Mouse (Mus musculus): Measurements from ENCODE around the gene Rnf220. TPM values are rescaled to one million over a fixed set of nuclear protein-coding genes. Genes with fewer than 3 reads are reported as not detected.

Rnf220 gene
- polyA plus RNA-seq, 1 experiment from 2014 or later, result 76.1 TPM

- Histone ChIP-seq H3K4me1 (no peaks in the 10 kb centered on the region), H3K27me3 (ENCODE audit: insufficient read depth, poor library complexity, severe bottlenecking) (no peaks in the 10 kb centered on the region), H3K4me3 (no peak overlapping the region), H3K36me3 (no peaks in the 10 kb centered on the region), H3K9me3 (no peaks in the 10 kb centered on the region), H3K27ac (no peak overlapping the region)
- no peak for DNase-seq (ENCODE audit: low spot score)
- WGBS, result 87% methylated on average over 4 of the region's 4 CpGs
Measured at GRCm38 (mm10) chr4:117518246-117518645, 21.4 kb upstream of the Rnf220 start.

- H3K36me3 ChIP-seq, result no peaks in the 10 kb centered on the region
- no peak overlapping the region for H3K4me3 ChIP-seq
- no peaks in the 10 kb centered on the region for H3K9me3 ChIP-seq
- DNase-seq (ENCODE audit: low spot score), result no peak
- H3K27me3 ChIP-seq (ENCODE audit: insufficient read depth, poor library complexity, severe bottlenecking), result peaks cover 30% of the 10 kb centered on the region
- peaks cover 24% of the 10 kb centered on the region for H3K4me1 ChIP-seq
- 83% methylated on average over 8 of the region's 8 CpGs for WGBS
- no peak overlapping the region for H3K27ac ChIP-seq
Measured at GRCm38 (mm10) chr4:117499043-117499442, 2.2 kb upstream of the Rnf220 start.

GRCm38 (mm10) chr4:117495869-117496401, 917 bp downstream of the Rnf220 start:
- Histone ChIP-seq H3K36me3 (no peaks in the 10 kb centered on the region), H3K4me1 (peaks cover 33% of the 10 kb centered on the region), H3K4me3 (peak overlapping the region; percentile 71), H3K27ac (peak overlapping the region; percentile 78; the same call in 1 of the 2 replicates), H3K9me3 (no peaks in the 10 kb centered on the region), H3K27me3 (ENCODE audit: insufficient read depth, poor library complexity, severe bottlenecking) (peaks cover 59% of the 10 kb centered on the region)
- under 1% methylated on average over 33 of the region's 33 CpGs for WGBS
- DNase-seq (ENCODE audit: low spot score), result no peak

- under 1% methylated on average over 46 of the region's 47 CpGs for WGBS
- H3K27me3 ChIP-seq (ENCODE audit: insufficient read depth, poor library complexity, severe bottlenecking), result peaks cover 68% of the 10 kb centered on the region
- H3K4me1 ChIP-seq, result peaks cover 33% of the 10 kb centered on the region
- no peaks in the 10 kb centered on the region for H3K9me3 ChIP-seq
- H3K27ac ChIP-seq, result peak overlapping the region; percentile 17; the same call in 1 of the 2 replicates
- peak overlapping the region; percentile 71 for H3K4me3 ChIP-seq
- H3K36me3 ChIP-seq, result no peaks in the 10 kb centered on the region
- DNase-seq (ENCODE audit: low spot score), result peak; percentile 81
Measured at GRCm38 (mm10) chr4:117494911-117495501, 1.8 kb downstream of the Rnf220 start.

GRCm38 (mm10) chr4:117493905-117494851, 2.7 kb downstream of the Rnf220 start:
- Histone ChIP-seq H3K9me3 (no peaks in the 10 kb centered on the region), H3K4me1 (peaks cover 33% of the 10 kb centered on the region), H3K36me3 (no peaks in the 10 kb centered on the region), H3K27ac (peak overlapping the region; percentile 17; the same call in 1 of the 2 replicates), H3K27me3 (ENCODE audit: insufficient read depth, poor library complexity, severe bottlenecking) (peaks cover 75% of the 10 kb centered on the region), H3K4me3 (peak overlapping the region; percentile 71)
- under 1% methylated on average over 71 of the region's 71 CpGs for WGBS
- no peak for DNase-seq (ENCODE audit: low spot score)

GRCm38 (mm10) chr4:117493161-117493568, 3.7 kb downstream of the Rnf220 start:
- H3K36me3 ChIP-seq, result no peaks in the 10 kb centered on the region
- H3K27ac ChIP-seq, result no peak overlapping the region
- peaks cover 33% of the 10 kb centered on the region for H3K4me1 ChIP-seq
- 2% methylated on average over 17 of the region's 17 CpGs for WGBS
- peak; percentile 78 for DNase-seq (ENCODE audit: low spot score)
- H3K4me3 ChIP-seq, result peak overlapping the region; percentile 71
- peaks cover 77% of the 10 kb centered on the region for H3K27me3 ChIP-seq (ENCODE audit: insufficient read depth, poor library complexity, severe bottlenecking)
- H3K9me3 ChIP-seq, result no peaks in the 10 kb centered on the region

- peak; percentile 61 for DNase-seq (ENCODE audit: low spot score)
- Histone ChIP-seq H3K4me3 (no peak overlapping the region), H3K27ac (no peak overlapping the region), H3K9me3 (no peaks in the 10 kb centered on the region), H3K36me3 (no peaks in the 10 kb centered on the region), H3K4me1 (peaks cover 33% of the 10 kb centered on the region), H3K27me3 (ENCODE audit: insufficient read depth, poor library complexity, severe bottlenecking) (peaks cover 87% of the 10 kb centered on the region)
- WGBS, result 76% methylated on average over 6 of the region's 6 CpGs
Measured at GRCm38 (mm10) chr4:117491840-117492239, 5.0 kb downstream of the Rnf220 start.

GRCm38 (mm10) chr4:117489975-117490374, 6.9 kb downstream of the Rnf220 start:
- H3K27ac ChIP-seq, result no peak overlapping the region
- no peak overlapping the region for H3K4me3 ChIP-seq
- H3K9me3 ChIP-seq, result no peaks in the 10 kb centered on the region
- H3K27me3 ChIP-seq (ENCODE audit: insufficient read depth, poor library complexity, severe bottlenecking), result peaks cover 94% of the 10 kb centered on the region
- DNase-seq (ENCODE audit: low spot score), result peak; percentile 60
- WGBS, result 81% methylated on average over 14 of the region's 14 CpGs
- peaks cover 26% of the 10 kb centered on the region for H3K4me1 ChIP-seq
- no peaks in the 10 kb centered on the region for H3K36me3 ChIP-seq

- H3K4me1 ChIP-seq, result peaks cover 26% of the 10 kb centered on the region
- WGBS, result 85% methylated on average over 9 of the region's 9 CpGs
- no peak overlapping the region for H3K27ac ChIP-seq
Measured at GRCm38 (mm10) chr4:117489566-117489965, 7.3 kb downstream of the Rnf220 start.

GRCm38 (mm10) chr4:117487471-117487870, 9.4 kb downstream of the Rnf220 start:
- no peak for DNase-seq (ENCODE audit: low spot score)
- Histone ChIP-seq H3K36me3 (no peaks in the 10 kb centered on the region), H3K27ac (no peak overlapping the region), H3K9me3 (no peaks in the 10 kb centered on the region), H3K27me3 (ENCODE audit: insufficient read depth, poor library complexity, severe bottlenecking) (peaks cover 72% of the 10 kb centered on the region), H3K4me1 (peaks cover 14% of the 10 kb centered on the region), H3K4me3 (no peak overlapping the region)
- 72% methylated on average over 6 of the region's 6 CpGs for WGBS

More at GRCm38 (mm10) chr4:117489566-117489965, 7.3 kb downstream of the Rnf220 start:
- H3K27me3 ChIP-seq (ENCODE audit: insufficient read depth, poor library complexity, severe bottlenecking), result peaks cover 91% of the 10 kb centered on the region
- no peak overlapping the region for H3K4me3 ChIP-seq
- peak; percentile 68 for DNase-seq (ENCODE audit: low spot score)
- H3K36me3 ChIP-seq, result no peaks in the 10 kb centered on the region
- H3K9me3 ChIP-seq, result no peaks in the 10 kb centered on the region

GRCm38 (mm10) chr4:117486188-117486587, 10.7 kb downstream of the Rnf220 start:
- no peaks in the 10 kb centered on the region for H3K9me3 ChIP-seq
- H3K36me3 ChIP-seq, result no peaks in the 10 kb centered on the region
- no peak for DNase-seq (ENCODE audit: low spot score)
- peaks cover 14% of the 10 kb centered on the region for H3K4me1 ChIP-seq
- no peak overlapping the region for H3K27ac ChIP-seq
- 71% methylated on average over 7 of the region's 7 CpGs for WGBS
- H3K4me3 ChIP-seq, result no peak overlapping the region
- H3K27me3 ChIP-seq (ENCODE audit: insufficient read depth, poor library complexity, severe bottlenecking), result peaks cover 59% of the 10 kb centered on the region

GRCm38 (mm10) chr4:117485045-117485780, 11.6 kb downstream of the Rnf220 start:
- Histone ChIP-seq H3K4me3 (peak overlapping the region; percentile 72), H3K4me1 (peaks cover 23% of the 10 kb centered on the region), H3K27me3 (ENCODE audit: insufficient read depth, poor library complexity, severe bottlenecking) (peaks cover 55% of the 10 kb centered on the region), H3K27ac (peak overlapping the region; percentile 87), H3K9me3 (no peaks in the 10 kb centered on the region), H3K36me3 (no peaks in the 10 kb centered on the region)
- 13% methylated on average over 13 of the region's 13 CpGs for WGBS
- DNase-seq (ENCODE audit: low spot score), result peak; percentile 79

All from heart, embryonic 10.5 days (tissue).